Mouse (Mus musculus): ENCODE data around the gene Atmin. TPM values are rescaled to one million over a fixed set of nuclear protein-coding genes. Genes with fewer than 3 reads are reported as not detected.

Atmin gene
- 4.9 and 5.6 TPM in 2 replicates for polyA plus RNA-seq (2015; fragmentation: Nextera tagmentation; extraction: Ambion mirVana)

GRCm38 (mm10) chr8:116943161-116943554 is at the start of gene Atmin:
Gene Atmin (plus strand): TSS chr8:116943393.

GRCm38 (mm10) chr8:116921337-116922059 is 21.7 kb upstream of the Atmin start, which contains the start of the genes Cmc2 and Cenpn:
Gene Cmc2 (minus strand): TSS chr8:116921455.
Gene Cenpn (plus strand): TSS chr8:116921730.

GRCm38 (mm10) chr8:116978631-116979256 is 35.6 kb downstream of the Atmin start, which contains the start of gene 1700030J22Rik:
Gene 1700030J22Rik (minus strand): TSS chr8:116978959.

GRCm38 (mm10) chr8:116993095-116993867 is 50.1 kb downstream of the Atmin start, which contains the start of gene Gcsh:
Gene Gcsh (minus strand): TSS chr8:116993537.

Other genes with a start within 250 kb of the Atmin start
- 4.8 and 6.3 TPM in 2 replicates for gene Cdyl2, start 210.4 kb upstream of the Atmin start, polyA plus RNA-seq (2015; fragmentation: Nextera tagmentation; extraction: Ambion mirVana)
- gene Cmc2, start 21.9 kb upstream of the Atmin start, polyA plus RNA-seq (2015; fragmentation: Nextera tagmentation; extraction: Ambion mirVana): 25.7 and 34.0 TPM in 2 replicates
- gene Cenpn, start 21.7 kb upstream of the Atmin start, polyA plus RNA-seq (2015; fragmentation: Nextera tagmentation; extraction: Ambion mirVana): 5.9 and 10.4 TPM in 2 replicates
- 0.39 and 0.47 TPM in 2 replicates for gene 1700030J22Rik, start 35.6 kb downstream of the Atmin start, polyA plus RNA-seq (2015; fragmentation: Nextera tagmentation; extraction: Ambion mirVana)
- 90.1 and 90.2 TPM in 2 replicates for gene Gcsh, start 50.1 kb downstream of the Atmin start, polyA plus RNA-seq (2015; fragmentation: Nextera tagmentation; extraction: Ambion mirVana)
- gene Pkd1l2, start 139.1 kb downstream of the Atmin start, polyA plus RNA-seq (2015; fragmentation: Nextera tagmentation; extraction: Ambion mirVana): 0.07 and 0.13 TPM in 2 replicates
- 0.98 and 0.99 TPM in 2 replicates for gene Bco1, start 152.5 kb downstream of the Atmin start, polyA plus RNA-seq (2015; fragmentation: Nextera tagmentation; extraction: Ambion mirVana)
- 2.0 and 2.5 TPM in 2 replicates for gene Gan, start 214.7 kb downstream of the Atmin start, polyA plus RNA-seq (2015; fragmentation: Nextera tagmentation; extraction: Ambion mirVana)

Measured in urinary bladder, postnatal 0 days (tissue).